Mouse (Mus musculus): ENCODE measurements around the gene Ttc7b. TPM values are rescaled to one million over a fixed set of nuclear protein-coding genes. Genes with fewer than 3 reads are reported as not detected.
A peak's percentile ranks its signal among the peaks of the same experiment; 100 is the strongest.

The Ttc7b gene
- polyA plus RNA-seq, 1 experiment from 2014 or later: 6.6 TPM

DNA sequence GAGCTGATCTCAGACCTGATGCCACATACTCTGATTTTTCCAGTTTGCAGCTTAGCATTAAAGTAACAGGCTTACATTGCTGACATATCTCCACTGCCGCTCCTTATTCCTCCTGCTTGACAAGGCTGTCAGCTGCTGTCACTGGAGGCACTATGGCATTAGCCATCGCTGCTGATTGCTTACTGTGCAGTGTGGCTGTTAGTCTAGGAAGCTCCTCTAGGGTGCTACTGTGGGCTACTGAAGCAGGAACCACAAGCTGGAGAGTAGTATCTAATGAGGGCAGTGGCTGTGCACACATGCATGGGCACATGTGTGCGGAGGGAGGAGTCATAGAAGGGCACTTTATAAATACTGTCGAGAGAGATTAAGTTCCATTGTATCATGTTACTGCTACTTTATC lies 148.6 kb downstream of the Ttc7b start:
- Histone ChIP-seq H3K27me3 (replicated peaks; ENCODE audit: insufficient read depth, low read length) (no peaks in the 10 kb centered on the region), H3K9me3 (ENCODE audit: low read length) (no peaks in the 10 kb centered on the region), H3K36me3 (ENCODE audit: insufficient read depth, low read length) (peaks cover 27% of the 10 kb centered on the region; the same call in 1 of the 2 replicates), H3K4me3 (ENCODE audit: low read depth, low read length) (no peak overlapping the region), H3K4me1 (ENCODE audit: insufficient read depth, low read depth, low read length) (no peaks in the 10 kb centered on the region), H3K9ac (replicated peaks; ENCODE audit: low read depth) (no peak overlapping the region), H3K27ac (ENCODE audit: low read length) (no peak overlapping the region), H3K4me2 (replicated peaks; ENCODE audit: low read depth, low read length) (no peak overlapping the region)
- WGBS: 75% methylated on average over 4 of the region's 4 CpGs
- ATAC-seq: no peak
- no peak for DNase-seq (ENCODE audit: low spot score)
- TF ChIP-seq EP300 (IDR thresholded peaks at IDR 0.05): no peak
- TF ChIP-seq CTCF (IDR thresholded peaks at IDR 0.05): no peak

DNA sequence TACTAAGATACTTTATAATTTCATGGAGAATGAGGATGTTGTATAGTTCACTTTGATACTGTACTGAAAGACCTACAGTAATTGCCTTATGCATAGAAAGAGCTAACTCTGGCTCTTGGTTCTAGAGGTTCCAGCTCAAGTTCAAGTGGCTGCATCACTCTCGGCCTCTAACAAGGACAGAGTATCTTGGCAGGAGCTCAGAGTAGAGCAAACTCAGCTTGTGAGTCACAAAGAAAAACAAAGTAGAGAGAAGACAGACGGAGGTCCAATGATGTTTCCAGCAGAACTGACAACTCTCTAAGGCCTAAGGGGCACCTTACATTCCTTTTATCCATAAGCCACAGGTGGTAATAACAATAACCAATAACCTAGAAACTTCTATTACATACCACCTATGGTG lies 150.8 kb downstream of the Ttc7b start:
- WGBS: 81% methylated on average over 2 of the region's 2 CpGs
- TF ChIP-seq EP300 (IDR thresholded peaks at IDR 0.05) (no peak), CTCF (IDR thresholded peaks at IDR 0.05) (no peak)
- Histone ChIP-seq H3K27ac (ENCODE audit: low read length) (no peak overlapping the region), H3K9ac (replicated peaks; ENCODE audit: low read depth) (no peak overlapping the region), H3K4me1 (ENCODE audit: insufficient read depth, low read depth, low read length) (no peaks in the 10 kb centered on the region), H3K36me3 (ENCODE audit: insufficient read depth, low read length) (peaks cover 20% of the 10 kb centered on the region; the same call in 1 of the 2 replicates), H3K4me3 (ENCODE audit: low read depth, low read length) (no peak overlapping the region), H3K9me3 (ENCODE audit: low read length) (no peaks in the 10 kb centered on the region), H3K4me2 (replicated peaks; ENCODE audit: low read depth, low read length) (no peak overlapping the region), H3K27me3 (replicated peaks; ENCODE audit: insufficient read depth, low read length) (no peaks in the 10 kb centered on the region)
- no peak for DNase-seq (ENCODE audit: low spot score)
- no peak for ATAC-seq

DNA sequence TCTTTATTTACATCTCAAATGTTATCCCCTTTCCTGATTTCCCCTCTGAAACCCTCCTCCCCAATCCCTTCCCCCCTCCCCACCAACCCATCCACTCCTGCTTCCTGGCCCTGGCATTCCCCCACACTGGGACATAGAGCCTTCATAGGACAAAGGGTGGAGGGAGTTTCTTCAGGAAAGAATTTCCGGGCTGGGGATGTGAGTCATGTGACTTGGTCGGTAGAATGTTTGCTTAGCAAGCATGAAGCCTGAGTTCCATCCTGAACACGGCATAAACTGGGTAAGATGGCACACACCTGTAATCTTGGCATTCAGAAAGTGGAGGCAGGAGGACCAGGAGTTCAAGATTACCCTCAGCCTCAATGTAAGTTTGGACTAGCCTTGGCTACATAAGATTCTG lies 151.4 kb downstream of the Ttc7b start:
- no peak overlapping the region for H3K4me3 ChIP-seq (ENCODE audit: low read depth, low read length)
- H3K27me3 ChIP-seq (replicated peaks; ENCODE audit: insufficient read depth, low read length): no peaks in the 10 kb centered on the region
- 20% methylated on average over 3 of the region's 3 CpGs for WGBS
- H3K36me3 ChIP-seq (ENCODE audit: insufficient read depth, low read length): peaks cover 20% of the 10 kb centered on the region; the same call in 1 of the 2 replicates
- ATAC-seq (no peak; the same call in 1 of the 2 replicates), DNase-seq (ENCODE audit: low spot score) (peak; percentile 25)
- no peaks in the 10 kb centered on the region for H3K4me1 ChIP-seq (ENCODE audit: insufficient read depth, low read depth, low read length)
- TF ChIP-seq CTCF (IDR thresholded peaks at IDR 0.05) (no peak), EP300 (IDR thresholded peaks at IDR 0.05) (no peak)
- no peak overlapping the region for H3K4me2 ChIP-seq (replicated peaks; ENCODE audit: low read depth, low read length)
- no peak overlapping the region for H3K27ac ChIP-seq (ENCODE audit: low read length)
- no peaks in the 10 kb centered on the region for H3K9me3 ChIP-seq (ENCODE audit: low read length)
- H3K9ac ChIP-seq (replicated peaks; ENCODE audit: low read depth): no peak overlapping the region

DNA sequence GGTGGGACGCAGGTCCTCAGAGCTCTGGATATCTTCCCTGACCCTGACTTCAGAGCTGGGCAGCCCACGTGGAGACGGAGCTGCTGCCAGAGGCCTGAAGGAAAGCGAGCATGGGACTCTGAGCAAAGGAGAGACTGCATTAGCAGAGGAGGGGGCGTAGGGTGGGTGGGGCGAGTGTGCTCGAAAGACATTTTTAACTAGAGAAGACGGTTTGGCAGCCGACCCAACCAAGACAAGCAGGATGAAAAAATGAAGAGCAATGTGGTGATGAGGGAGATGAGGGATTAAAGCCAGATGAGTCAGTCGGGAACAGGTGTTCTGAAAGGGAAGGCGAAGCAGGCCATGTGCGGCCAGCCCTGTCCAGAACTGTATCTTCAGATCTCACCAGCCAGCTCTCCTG lies 159.3 kb downstream of the Ttc7b start:
- DNase-seq (ENCODE audit: low spot score) (no peak), ATAC-seq (no peak)
- 83% methylated on average over 12 of the region's 12 CpGs for WGBS
- H3K27ac ChIP-seq (ENCODE audit: low read length): no peak overlapping the region
- no peaks in the 10 kb centered on the region for H3K4me1 ChIP-seq (ENCODE audit: insufficient read depth, low read depth, low read length)
- no peaks in the 10 kb centered on the region for H3K9me3 ChIP-seq (ENCODE audit: low read length)
- H3K9ac ChIP-seq (replicated peaks; ENCODE audit: low read depth): no peak overlapping the region
- H3K36me3 ChIP-seq (ENCODE audit: insufficient read depth, low read length): peaks cover 7% of the 10 kb centered on the region; the same call in 1 of the 2 replicates
- H3K4me2 ChIP-seq (replicated peaks; ENCODE audit: low read depth, low read length): no peak overlapping the region
- H3K4me3 ChIP-seq (ENCODE audit: low read depth, low read length): no peak overlapping the region
- H3K27me3 ChIP-seq (replicated peaks; ENCODE audit: insufficient read depth, low read length): no peaks in the 10 kb centered on the region
- TF ChIP-seq CTCF (IDR thresholded peaks at IDR 0.05) (no peak), EP300 (IDR thresholded peaks at IDR 0.05) (no peak)

DNA sequence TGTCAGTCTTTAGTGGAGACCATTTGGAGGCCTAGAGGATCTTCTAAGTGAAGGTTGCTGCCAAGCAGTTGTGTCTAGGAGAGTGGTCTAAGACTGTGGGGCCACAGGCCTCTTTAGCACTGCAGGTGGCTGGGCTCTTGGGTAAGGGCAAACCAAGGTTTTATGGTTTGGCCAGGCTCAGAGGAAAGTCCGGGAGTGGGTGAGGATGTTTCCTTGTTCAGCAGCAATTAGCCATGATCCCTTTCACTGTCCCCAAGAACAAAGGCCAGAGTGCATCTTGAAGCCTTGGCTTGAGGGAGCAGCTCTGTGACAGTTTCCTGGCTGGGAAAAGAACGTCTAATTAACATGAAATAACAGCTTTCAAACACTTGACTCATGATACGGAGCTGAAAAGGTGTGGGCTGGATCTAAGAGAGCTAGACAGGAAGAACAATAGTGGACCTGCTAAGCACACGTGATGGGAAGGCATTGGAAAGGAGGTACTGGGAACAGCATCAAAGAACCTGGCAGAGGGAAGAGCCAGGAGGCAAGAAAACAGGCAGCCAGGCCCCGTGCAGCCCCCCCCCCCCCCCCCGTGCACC lies 162.5 kb downstream of the Ttc7b start:
- Histone ChIP-seq H3K4me3 (ENCODE audit: low read depth, low read length) (no peak overlapping the region), H3K27ac (ENCODE audit: low read length) (no peak overlapping the region), H3K36me3 (ENCODE audit: insufficient read depth, low read length) (peaks cover 12% of the 10 kb centered on the region; the same call in 1 of the 2 replicates), H3K27me3 (replicated peaks; ENCODE audit: insufficient read depth, low read length) (no peaks in the 10 kb centered on the region), H3K9ac (replicated peaks; ENCODE audit: low read depth) (no peak overlapping the region), H3K9me3 (ENCODE audit: low read length) (no peaks in the 10 kb centered on the region), H3K4me1 (ENCODE audit: insufficient read depth, low read depth, low read length) (no peaks in the 10 kb centered on the region), H3K4me2 (replicated peaks; ENCODE audit: low read depth, low read length) (no peak overlapping the region)
- DNase-seq (ENCODE audit: low spot score) (no peak), ATAC-seq (no peak)
- WGBS: 64% methylated on average over 6 of the region's 6 CpGs
- no peak for TF ChIP-seq EP300 (IDR thresholded peaks at IDR 0.05)
- TF ChIP-seq CTCF (IDR thresholded peaks at IDR 0.05): no peak

DNA sequence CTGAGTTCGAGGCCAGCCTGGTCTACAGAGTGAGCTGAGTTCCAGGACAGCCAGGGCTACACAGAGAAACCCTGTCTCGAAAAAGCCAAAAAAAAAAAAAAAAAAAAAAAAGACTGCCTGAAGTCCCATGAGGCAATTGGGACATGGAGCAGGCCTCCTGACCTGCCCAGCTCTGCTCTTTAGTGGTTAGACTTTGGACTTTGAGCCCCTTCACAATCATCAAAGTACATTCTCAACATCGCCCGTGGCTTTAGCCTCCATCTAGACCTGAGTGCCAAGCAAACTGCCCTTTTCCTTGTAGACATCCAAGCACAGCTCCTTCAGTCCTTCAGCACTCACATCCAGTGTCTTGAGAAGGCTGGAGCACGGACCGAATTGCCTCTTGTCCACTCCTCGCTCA lies 164.2 kb downstream of the Ttc7b start:
- H3K9ac ChIP-seq (replicated peaks; ENCODE audit: low read depth): no peak overlapping the region
- no peak overlapping the region for H3K4me2 ChIP-seq (replicated peaks; ENCODE audit: low read depth, low read length)
- H3K27me3 ChIP-seq (replicated peaks; ENCODE audit: insufficient read depth, low read length): no peaks in the 10 kb centered on the region
- no peaks in the 10 kb centered on the region for H3K9me3 ChIP-seq (ENCODE audit: low read length)
- WGBS: 85% methylated on average over 7 of the region's 7 CpGs
- no peak overlapping the region for H3K27ac ChIP-seq (ENCODE audit: low read length)
- peaks cover 12% of the 10 kb centered on the region; the same call in 1 of the 2 replicates for H3K36me3 ChIP-seq (ENCODE audit: insufficient read depth, low read length)
- DNase-seq (ENCODE audit: low spot score): no peak
- ATAC-seq: no peak
- H3K4me3 ChIP-seq (ENCODE audit: low read depth, low read length): no peak overlapping the region
- no peak for TF ChIP-seq CTCF (IDR thresholded peaks at IDR 0.05)
- TF ChIP-seq EP300 (IDR thresholded peaks at IDR 0.05): no peak
- H3K4me1 ChIP-seq (ENCODE audit: insufficient read depth, low read depth, low read length): no peaks in the 10 kb centered on the region
